Mouse (Mus musculus): ENCODE data around the gene Them7.

Gene Them7

GRCm38 (mm10) chr2:105224134-105224986 is at the start of gene Them7:
Them7 (plus strand) TSS chr2:105224320.
- no peak for DNase-seq (ENCODE audit: low spot score in 2 of 2)

DNA sequence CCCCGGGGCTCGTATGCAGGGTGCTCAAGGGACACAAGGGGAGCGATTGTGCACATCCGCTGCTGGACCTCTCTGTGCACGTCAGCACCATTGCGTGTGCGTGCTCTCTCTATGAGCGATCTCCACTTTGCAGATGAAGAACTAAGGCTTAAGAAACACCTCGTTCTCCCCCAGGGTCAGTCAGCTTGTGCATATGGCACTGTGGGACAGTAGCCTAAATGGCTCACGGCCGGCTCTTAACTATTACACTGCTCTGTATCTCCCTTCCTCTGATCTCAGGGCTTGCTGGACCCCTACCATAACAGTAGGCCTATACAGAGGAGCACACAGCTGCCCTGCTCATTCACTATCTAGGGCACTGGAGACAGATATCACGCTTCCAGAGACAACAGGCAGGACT is 45.2 kb upstream of the Them7 start:
- no peak for DNase-seq (ENCODE audit: low spot score in 2 of 2)

DNA sequence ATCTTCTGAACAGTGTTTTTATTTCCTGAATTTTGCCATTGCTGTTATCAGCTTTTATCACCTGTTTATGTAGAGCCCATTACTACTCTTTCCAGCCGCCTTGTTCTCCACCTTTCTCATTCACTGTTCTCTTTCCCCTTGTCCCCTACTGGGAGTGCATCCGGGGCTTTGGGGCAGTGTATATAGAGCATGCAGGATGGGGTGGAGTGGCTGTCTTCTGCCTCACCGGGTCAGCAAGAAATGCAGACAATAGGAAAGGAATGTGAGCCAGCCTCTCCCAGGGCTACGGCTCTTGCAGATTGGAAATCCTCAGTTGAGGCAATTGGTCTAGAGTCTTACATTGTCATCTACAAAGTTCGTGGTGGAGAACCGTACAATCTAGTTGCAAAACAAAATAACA is 41.6 kb upstream of the Them7 start:
- no peak for DNase-seq (ENCODE audit: low spot score in 2 of 2)

DNA sequence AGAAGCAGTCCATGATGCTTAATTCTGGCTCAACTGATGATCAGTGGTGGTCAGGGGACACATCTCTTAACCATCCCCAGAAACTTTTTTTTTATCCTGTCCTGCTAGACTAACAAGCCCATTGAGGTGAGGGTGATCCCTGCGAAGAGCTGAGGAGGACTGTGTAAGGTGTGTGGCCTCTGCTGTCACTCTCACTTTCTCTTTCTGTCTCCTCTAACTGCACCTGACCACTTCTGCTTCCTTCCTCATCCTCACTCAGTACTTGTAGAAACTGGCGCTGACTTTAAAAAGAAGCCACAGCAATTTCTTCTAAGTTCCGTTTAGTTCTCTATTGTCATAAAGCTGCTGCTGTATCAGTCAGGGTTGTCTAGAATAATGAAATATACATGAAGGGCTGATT is 39.0 kb upstream of the Them7 start:
- no peak for DNase-seq (ENCODE audit: low spot score in 2 of 2)

- no peak for DNase-seq (ENCODE audit: low spot score in 2 of 2)
Measured at GRCm38 (mm10) chr2:105185768-105186529, 38.2 kb upstream of the Them7 start.

GRCm38 (mm10) chr2:105186591-105186990 is 37.5 kb upstream of the Them7 start:
- DNase-seq (ENCODE audit: low spot score in 2 of 2) = no peak

DNA sequence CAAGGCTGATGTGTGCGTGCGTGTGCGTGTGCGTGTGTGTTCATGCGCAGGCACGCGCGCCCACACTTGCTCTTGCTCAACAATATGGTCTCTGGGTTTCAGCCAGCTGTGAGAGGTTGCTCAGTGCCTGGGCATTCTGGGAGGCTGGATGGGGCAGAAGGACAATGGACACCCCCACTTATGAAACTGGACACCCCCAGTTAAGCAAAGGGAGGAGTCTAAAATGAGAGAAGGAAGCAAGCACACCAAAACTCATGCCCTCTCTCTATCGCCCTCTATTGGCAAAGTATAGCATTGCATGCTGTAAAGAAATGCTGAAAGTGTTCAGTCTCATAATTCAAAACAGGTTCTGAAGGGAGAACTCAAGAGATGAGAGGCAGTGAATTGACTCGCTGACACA is 35.9 kb upstream of the Them7 start:
- no peak for DNase-seq (ENCODE audit: low spot score in 2 of 2)

DNA sequence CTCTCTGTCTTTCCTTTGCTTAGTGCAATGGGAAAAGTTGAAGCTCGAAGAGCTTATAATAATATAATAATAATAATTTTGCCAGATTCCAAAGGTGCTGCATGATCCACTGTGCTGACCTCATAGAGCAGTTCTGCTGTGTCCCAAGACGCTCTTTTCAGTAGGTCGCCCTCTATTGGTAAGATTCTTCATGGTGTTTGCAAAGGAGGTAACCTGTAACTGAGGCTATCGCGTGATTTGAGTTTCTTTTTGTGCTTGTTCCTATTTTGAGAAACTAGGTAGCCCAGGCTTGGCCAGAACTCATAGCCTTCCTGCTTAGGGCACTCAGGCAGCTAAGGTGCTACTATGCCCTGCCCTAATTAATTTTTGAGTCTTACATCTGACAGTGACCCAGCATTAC is 34.8 kb upstream of the Them7 start:
- no peak for DNase-seq (ENCODE audit: low spot score in 2 of 2)

DNA sequence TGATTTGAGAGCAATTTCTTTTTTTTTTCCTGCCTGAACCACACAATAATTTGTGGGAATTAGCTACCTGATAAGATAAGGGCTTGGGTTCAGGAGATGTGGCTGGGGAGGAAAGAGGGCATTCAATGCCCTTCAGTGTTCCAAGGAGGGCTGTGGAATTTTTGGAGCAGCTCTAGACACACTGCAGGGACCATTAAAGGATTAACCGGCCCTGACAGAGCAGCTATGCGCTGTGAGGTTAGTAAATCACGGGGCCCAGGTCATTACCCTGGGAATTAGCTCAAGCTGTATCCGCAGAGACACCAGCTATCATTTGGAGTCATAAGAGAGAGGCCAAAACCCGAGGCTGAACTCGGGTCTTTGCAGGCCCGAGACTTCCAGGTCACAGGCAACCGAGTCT is 24.0 kb upstream of the Them7 start:
- DNase-seq (ENCODE audit: low spot score in 2 of 2) = no peak

DNA sequence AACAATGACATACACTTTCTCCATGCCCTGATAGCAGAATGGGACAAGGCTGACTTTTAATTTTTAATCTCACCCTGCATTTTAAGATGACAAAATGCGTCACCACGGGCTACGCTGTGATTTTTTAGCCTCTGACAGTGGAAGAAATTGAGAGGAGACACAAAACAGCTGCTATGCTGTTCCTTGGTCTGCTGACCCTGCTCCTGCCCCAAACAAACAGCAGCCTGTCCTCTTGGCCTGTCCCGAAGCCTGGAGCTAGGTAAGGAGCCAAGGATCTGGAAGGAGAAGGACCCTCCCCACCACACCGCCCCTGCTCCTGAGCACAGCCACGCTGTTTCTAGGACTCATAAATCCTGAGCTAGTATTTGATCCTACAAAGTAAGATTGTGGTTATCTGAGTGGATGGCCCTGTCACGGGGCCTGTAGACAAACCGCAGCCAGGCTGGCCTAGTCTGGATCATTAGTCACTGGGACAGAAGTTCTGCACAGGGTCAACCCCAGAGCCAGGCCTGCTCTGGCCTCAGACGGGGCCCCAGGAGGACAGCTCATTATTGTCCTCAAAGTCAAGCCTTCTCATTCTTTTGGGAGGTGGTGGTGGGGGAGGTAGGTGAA is 17.5 kb upstream of the Them7 start:
- no peak for DNase-seq (ENCODE audit: low spot score in 2 of 2)

DNA sequence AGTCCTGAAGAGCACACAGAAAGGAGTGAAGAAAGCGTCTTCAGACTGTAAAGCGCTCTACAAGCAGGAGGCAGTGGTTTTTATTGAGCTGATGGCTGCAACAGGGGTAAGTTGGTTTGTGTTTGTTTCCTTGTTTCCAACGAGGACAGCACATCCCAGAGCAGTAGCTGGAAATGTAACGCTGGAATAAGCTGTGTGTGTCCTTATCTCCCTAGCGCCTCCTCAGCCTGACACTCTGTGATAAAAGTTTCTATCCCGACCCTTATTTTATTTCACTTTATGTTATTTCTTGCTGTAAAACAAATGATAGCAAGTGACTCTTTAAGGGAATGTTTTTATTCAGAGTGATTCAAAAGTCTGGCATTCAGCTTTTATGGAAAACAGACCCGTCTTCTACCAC is 11.3 kb upstream of the Them7 start:
- DNase-seq (ENCODE audit: low spot score in 2 of 2) = no peak

- no peak for DNase-seq (ENCODE audit: low spot score in 2 of 2)
Measured at GRCm38 (mm10) chr2:105215914-105216313, 8.2 kb upstream of the Them7 start.

GRCm38 (mm10) chr2:105219229-105219628 is 4.9 kb upstream of the Them7 start:
- DNase-seq (ENCODE audit: low spot score in 2 of 2) = no peak

- no peak for DNase-seq (ENCODE audit: low spot score in 2 of 2)
Measured at GRCm38 (mm10) chr2:105219664-105220063, 4.5 kb upstream of the Them7 start.

GRCm38 (mm10) chr2:105220738-105221303 is 3.3 kb upstream of the Them7 start:
- no peak for DNase-seq (ENCODE audit: low spot score in 2 of 2)

DNA sequence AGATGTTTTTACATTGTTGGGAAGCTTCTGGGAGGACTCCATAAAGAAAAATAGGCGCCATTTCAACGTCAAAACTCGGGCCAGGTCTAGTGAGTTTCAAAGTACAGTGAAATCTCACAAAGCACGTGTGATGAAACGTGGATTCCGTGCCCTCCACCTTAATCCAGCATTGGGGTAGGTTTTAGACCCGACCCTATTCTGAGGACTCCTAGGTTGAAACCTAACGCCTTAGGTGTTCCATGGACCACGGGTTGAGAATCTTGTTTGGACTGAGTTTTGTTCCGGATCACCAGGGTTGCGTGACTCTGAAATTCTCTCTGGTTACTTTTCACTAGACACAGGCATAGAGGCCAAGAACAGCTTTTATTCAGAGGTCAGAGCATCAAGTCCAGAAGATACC is 514 bp upstream of the Them7 start:
- DNase-seq (ENCODE audit: low spot score in 2 of 2) = no peak

- DNase-seq (ENCODE audit: low spot score in 2 of 2) = no peak
Measured at GRCm38 (mm10) chr2:105224987-105225375, 861 bp downstream of the Them7 start.

GRCm38 (mm10) chr2:105226297-105226958 is 2.3 kb downstream of the Them7 start:
- DNase-seq (ENCODE audit: low spot score in 2 of 2) = no peak

DNA sequence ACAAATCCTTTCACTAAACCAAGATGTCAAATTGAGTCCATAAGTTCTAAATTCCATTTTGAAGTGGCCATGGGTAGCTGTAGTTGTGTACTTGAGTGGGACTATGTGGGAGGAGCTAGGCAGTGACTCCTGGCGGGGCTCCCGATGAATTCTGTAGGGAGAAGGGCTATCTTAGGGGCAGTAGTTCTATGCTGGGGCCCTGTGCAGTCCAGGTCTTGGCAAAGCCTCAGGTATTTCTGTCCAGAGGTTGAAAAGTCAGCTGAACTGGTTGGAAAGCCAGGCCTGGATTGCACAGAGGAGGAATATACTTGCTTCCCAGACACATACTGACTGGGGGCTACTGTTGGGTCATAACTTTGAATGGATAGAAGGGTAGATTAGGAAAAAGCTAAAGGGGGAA is 4.3 kb downstream of the Them7 start:
- no peak for DNase-seq (ENCODE audit: low spot score in 2 of 2)

- DNase-seq (ENCODE audit: low spot score in 2 of 2) = peak in 1 of 2 experiments; percentile 9
Measured at GRCm38 (mm10) chr2:105230333-105230732, 6.2 kb downstream of the Them7 start.

DNA sequence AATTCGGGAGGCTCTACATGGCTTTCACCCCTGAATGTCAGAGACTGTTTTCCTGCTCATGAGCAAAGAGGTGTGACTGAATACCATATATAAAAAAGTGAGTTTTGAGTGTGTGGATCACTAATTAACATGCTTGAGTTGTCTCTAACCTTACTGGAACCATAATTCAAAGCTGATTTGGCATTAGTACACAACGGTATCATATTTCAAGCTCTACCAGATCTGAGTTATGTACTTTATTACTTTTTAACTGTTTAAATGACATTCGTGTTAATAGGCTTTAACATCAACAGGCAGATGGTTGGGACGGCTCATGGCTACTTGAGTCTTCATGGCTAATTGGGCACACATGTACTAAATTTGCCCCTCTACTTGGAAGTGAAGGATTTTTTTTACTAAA is 8.3 kb downstream of the Them7 start:
- DNase-seq (ENCODE audit: low spot score in 2 of 2) = no peak

GRCm38 (mm10) chr2:105234278-105234677 is 10.2 kb downstream of the Them7 start:
- no peak for DNase-seq (ENCODE audit: low spot score in 2 of 2)
